Mouse (Mus musculus): ENCODE results near the gene Gadd45a. TPM values are rescaled to one million over a fixed set of nuclear protein-coding genes. Genes with fewer than 3 reads are reported as not detected.

Gene Gadd45a
- polyA plus RNA-seq, 1 experiment from 2014 or later = 32.7 TPM

GRCm38 (mm10) chr6:66989518-66989917 lies 47.7 kb downstream of the Gadd45a start:
- 47% methylated on average over 3 of the region's 3 CpGs for WGBS
- no peak for ATAC-seq (replicated peaks; ENCODE audit: low FRiP score)
- no peaks in the 10 kb centered on the region for H3K9me3 ChIP-seq (replicated peaks)
- H3K4me2 ChIP-seq = no peak overlapping the region
- H3K27me3 ChIP-seq = no peaks in the 10 kb centered on the region
- H3K36me3 ChIP-seq = no peaks in the 10 kb centered on the region
- no peak overlapping the region for H3K4me3 ChIP-seq (replicated peaks)
- H3K4me1 ChIP-seq = peaks cover 22% of the 10 kb centered on the region; the same call in 1 of the 2 replicates
- no peak overlapping the region for H3K9ac ChIP-seq
- no peak overlapping the region for H3K27ac ChIP-seq

GRCm38 (mm10) chr6:66989037-66989436 lies 48.2 kb downstream of the Gadd45a start:
- Histone ChIP-seq H3K9ac (no peak overlapping the region), H3K36me3 (no peaks in the 10 kb centered on the region), H3K4me3 (replicated peaks) (no peak overlapping the region), H3K27ac (no peak overlapping the region), H3K4me1 (peaks cover 22% of the 10 kb centered on the region; the same call in 1 of the 2 replicates), H3K9me3 (replicated peaks) (no peaks in the 10 kb centered on the region), H3K4me2 (no peak overlapping the region), H3K27me3 (no peaks in the 10 kb centered on the region)
- ATAC-seq (replicated peaks; ENCODE audit: low FRiP score) = no peak
- 89% methylated on average over 6 of the region's 6 CpGs for WGBS

GRCm38 (mm10) chr6:66988363-66988762 lies 48.9 kb downstream of the Gadd45a start:
- Histone ChIP-seq H3K4me3 (replicated peaks) (no peak overlapping the region), H3K4me2 (no peak overlapping the region)

GRCm38 (mm10) chr6:66987643-66988042 lies 49.6 kb downstream of the Gadd45a start:
- Histone ChIP-seq H3K27ac (no peak overlapping the region), H3K9ac (no peak overlapping the region), H3K4me2 (no peak overlapping the region), H3K27me3 (no peaks in the 10 kb centered on the region), H3K9me3 (replicated peaks) (no peaks in the 10 kb centered on the region), H3K4me3 (replicated peaks) (no peak overlapping the region), H3K4me1 (peaks cover 22% of the 10 kb centered on the region; the same call in 1 of the 2 replicates), H3K36me3 (no peaks in the 10 kb centered on the region)
- 52% methylated on average over 3 of the region's 3 CpGs for WGBS
- peak; percentile 70 for ATAC-seq (replicated peaks; ENCODE audit: low FRiP score)

More at GRCm38 (mm10) chr6:66988363-66988762, 48.9 kb downstream of the Gadd45a start:
- Histone ChIP-seq H3K9me3 (replicated peaks) (no peaks in the 10 kb centered on the region), H3K9ac (no peak overlapping the region), H3K27ac (no peak overlapping the region), H3K27me3 (no peaks in the 10 kb centered on the region), H3K36me3 (no peaks in the 10 kb centered on the region), H3K4me1 (peaks cover 22% of the 10 kb centered on the region; the same call in 1 of the 2 replicates)
- WGBS = 83% methylated on average over 9 of the region's 9 CpGs
- ATAC-seq (replicated peaks; ENCODE audit: low FRiP score) = no peak

- Histone ChIP-seq H3K9me3 (replicated peaks) (no peaks in the 10 kb centered on the region), H3K27me3 (no peaks in the 10 kb centered on the region), H3K4me2 (no peak overlapping the region), H3K9ac (no peak overlapping the region), H3K36me3 (no peaks in the 10 kb centered on the region), H3K4me1 (peaks cover 17% of the 10 kb centered on the region; the same call in 1 of the 2 replicates), H3K4me3 (replicated peaks) (no peak overlapping the region), H3K27ac (no peak overlapping the region)
- ATAC-seq (replicated peaks; ENCODE audit: low FRiP score) = no peak
- 89% methylated on average over 12 of the region's 12 CpGs for WGBS
These were observed 51.2 kb downstream of the Gadd45a start for GRCm38 (mm10) chr6:66986063-66986462.

GRCm38 (mm10) chr6:66985500-66985899 lies 51.8 kb downstream of the Gadd45a start:
- Histone ChIP-seq H3K27ac (no peak overlapping the region), H3K4me3 (replicated peaks) (no peak overlapping the region), H3K4me2 (no peak overlapping the region), H3K4me1 (peaks cover 17% of the 10 kb centered on the region; the same call in 1 of the 2 replicates), H3K9me3 (replicated peaks) (no peaks in the 10 kb centered on the region), H3K27me3 (no peaks in the 10 kb centered on the region), H3K36me3 (no peaks in the 10 kb centered on the region), H3K9ac (no peak overlapping the region)
- ATAC-seq (replicated peaks; ENCODE audit: low FRiP score) = 0 out of 2 replicates have a peak, but pooled peaks have one; percentile 18
- WGBS = 71% methylated on average over 7 of the region's 7 CpGs

Other genes starting within 250 kb of the Gadd45a start
- not detected in 2 replicates for gene Vmn1r39, start 226.8 kb downstream of the Gadd45a start, polyA plus RNA-seq (2015; fragmentation: Nextera tagmentation; extraction: Ambion mirVana)
- gene Gng12, start 141.1 kb downstream of the Gadd45a start, polyA plus RNA-seq (2015; fragmentation: Nextera tagmentation; extraction: Ambion mirVana) = 95.7 and 105 TPM in 2 replicates
- gene Serbp1, start 200.7 kb upstream of the Gadd45a start, polyA plus RNA-seq (2015; fragmentation: Nextera tagmentation; extraction: Ambion mirVana) = 435 and 444 TPM in 2 replicates